Mouse (Mus musculus): ENCODE data around the gene Cux1. TPM values are rescaled to one million over a fixed set of nuclear protein-coding genes. Genes with fewer than 3 reads are reported as not detected.

The Cux1 gene
- total RNA-seq, 2 experiments from 2014 or later, result 36.0 to 38.1 TPM

- DNase-seq, result peak; percentile 18 to 26
Measured at GRCm38 (mm10) chr5:136566812-136567175, 496 bp downstream of the Cux1 start.

GRCm38 (mm10) chr5:136566001-136566811, 1.1 kb downstream of the Cux1 start:
- peak; percentile 46 to 58 for DNase-seq

- peak in 1 of 2 experiments; percentile 16 for DNase-seq
Measured at GRCm38 (mm10) chr5:136565311-136565811, 1.9 kb downstream of the Cux1 start.

- DNase-seq, result no peak
Measured at GRCm38 (mm10) chr5:136564613-136565299, 2.5 kb downstream of the Cux1 start.

- no peak for DNase-seq
Measured at GRCm38 (mm10) chr5:136563996-136564395, 3.3 kb downstream of the Cux1 start.

- no peak for DNase-seq
Measured at GRCm38 (mm10) chr5:136563104-136563503, 4.2 kb downstream of the Cux1 start.

- DNase-seq, result no peak
Measured at GRCm38 (mm10) chr5:136562212-136562611, 5.1 kb downstream of the Cux1 start.

GRCm38 (mm10) chr5:136561641-136562040, 5.6 kb downstream of the Cux1 start:
- no peak for DNase-seq

GRCm38 (mm10) chr5:136560656-136561055, 6.6 kb downstream of the Cux1 start:
- DNase-seq, result no peak

- DNase-seq, result no peak
Measured at GRCm38 (mm10) chr5:136557446-136557845, 9.8 kb downstream of the Cux1 start.

GRCm38 (mm10) chr5:136556328-136557262, 10.7 kb downstream of the Cux1 start:
- DNase-seq, result no peak

- DNase-seq, result no peak
Measured at GRCm38 (mm10) chr5:136555703-136556102, 11.6 kb downstream of the Cux1 start.

- no peak for DNase-seq
Measured at GRCm38 (mm10) chr5:136552832-136553231, 14.5 kb downstream of the Cux1 start.

- DNase-seq, result no peak
Measured at GRCm38 (mm10) chr5:136552093-136552492, 15.2 kb downstream of the Cux1 start.

GRCm38 (mm10) chr5:136551571-136551970, 15.7 kb downstream of the Cux1 start:
- DNase-seq, result no peak

GRCm38 (mm10) chr5:136550726-136551125, 16.6 kb downstream of the Cux1 start:
- no peak for DNase-seq

GRCm38 (mm10) chr5:136548776-136549175, 18.5 kb downstream of the Cux1 start:
- no peak for DNase-seq

GRCm38 (mm10) chr5:136545061-136545460, 22.2 kb downstream of the Cux1 start:
- DNase-seq, result no peak

- DNase-seq, result no peak
Measured at GRCm38 (mm10) chr5:136543171-136543570, 24.1 kb downstream of the Cux1 start.

- DNase-seq, result peak; percentile 19 to 26
Measured at GRCm38 (mm10) chr5:136540952-136541351, 26.3 kb downstream of the Cux1 start.

- DNase-seq, result no peak
Measured at GRCm38 (mm10) chr5:136540055-136540838, 27.0 kb downstream of the Cux1 start.

- no peak for DNase-seq
Measured at GRCm38 (mm10) chr5:136536753-136537152, 30.5 kb downstream of the Cux1 start.

Data from layer of hippocampus, postnatal 36 days (tissue).